ENCODE assay signal across 8 mouse cellular contexts in the genomic region with DNA sequence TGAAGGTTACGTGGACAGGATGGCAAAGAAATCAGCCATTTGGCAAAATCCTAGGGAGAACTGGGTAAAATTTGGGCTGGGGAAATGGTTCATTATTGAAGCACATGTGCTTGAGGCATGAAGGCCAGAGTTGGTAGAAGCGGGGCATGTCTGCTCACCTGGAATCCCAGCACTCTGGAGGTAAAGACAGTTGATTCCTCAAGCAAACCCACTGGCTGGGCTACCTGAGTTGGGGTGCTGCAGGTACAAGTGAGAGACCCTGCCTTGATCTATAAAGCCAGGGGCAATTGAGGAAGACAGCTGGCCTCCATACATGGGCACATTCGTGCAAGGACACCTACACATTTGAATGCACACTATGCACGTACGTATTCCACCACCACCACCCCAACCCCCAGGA. TPM values are rescaled to one million over a fixed set of nuclear protein-coding genes. Genes with fewer than 3 reads are reported as not detected.
A peak's percentile ranks its signal among the peaks of the same experiment; 100 is the strongest.
DNase-seq lines count a peak whose midpoint lies in the region; ATAC-seq and TF ChIP-seq lines count a peak whose summit lies in the region.

No protein-coding gene starts in this region.

- peaks cover 27% of the 10 kb centered on the region for H3K4me1 ChIP-seq in heart, embryonic 13.5 days
- peaks cover 1 to 13% of the 10 kb centered on the region in 2 experiments; a peak in 3 of 4 replicates for H3K4me1 ChIP-seq in ES-E14 (ENCODE audit: control insufficient read depth in 2 of 2, insufficient read depth in 2 of 2, low read length in 2 of 2, poor library complexity in 1 of 2)
- H3K4me1 ChIP-seq in forebrain, embryonic 14.5 days (ENCODE audit: control insufficient read depth, insufficient read depth, low read length), result no peaks in the 10 kb centered on the region; the same call in 1 of the 2 replicates
- peaks cover 9% of the 10 kb centered on the region for H3K4me1 ChIP-seq in liver, embryonic 11.5 days (replicated peaks; ENCODE audit: control insufficient read depth, insufficient read depth, low read length)

- H3K4me2 ChIP-seq in heart, embryonic 13.5 days, result peak overlapping the region; percentile 79
- H3K4me2 ChIP-seq in forebrain, embryonic 14.5 days (ENCODE audit: low read length), result peak overlapping the region; percentile 66
- peak overlapping the region; percentile 81 for H3K4me2 ChIP-seq in liver, embryonic 11.5 days

- H3K9ac ChIP-seq in heart, embryonic 13.5 days, result peak overlapping the region; percentile 83
- H3K9ac ChIP-seq in ES-E14 (ENCODE audit: insufficient read depth, low read depth, low read length, poor library complexity, severe bottlenecking), result peak overlapping the region; percentile 91; the same call in 1 of the 2 replicates
- no peak overlapping the region for H3K9ac ChIP-seq in forebrain, embryonic 14.5 days (ENCODE audit: low read length)
- no peak overlapping the region for H3K9ac ChIP-seq in liver, embryonic 11.5 days (ENCODE audit: low read depth, low read length)

- no peak for DNase-seq in heart, postnatal 10 days
- no peak for DNase-seq in ES-E14 (ENCODE audit: low read depth, low spot score)
- no peak for DNase-seq in forebrain, embryonic 14.5 days (ENCODE audit: low spot score)
- no peak for DNase-seq in liver, embryonic 11.5 days (ENCODE audit: low spot score)
- no peak for DNase-seq in adipocyte (ENCODE audit: low spot score)
- no peak for DNase-seq in yolk sac, embryonic 10.5 days (ENCODE audit: low spot score)

- 0 out of 2 replicates have a peak, but pooled peaks cover 10% of the 10 kb centered on the region for H3K27me3 ChIP-seq in heart, embryonic 13.5 days (replicated peaks)
- no peaks in the 10 kb centered on the region for H3K27me3 ChIP-seq in forebrain, embryonic 14.5 days (replicated peaks; ENCODE audit: control insufficient read depth, insufficient read depth, low read length)
- H3K27me3 ChIP-seq in liver, embryonic 11.5 days (replicated peaks; ENCODE audit: control insufficient read depth, insufficient read depth, low read length), result no peaks in the 10 kb centered on the region

- no peaks in the 10 kb centered on the region for H3K9me3 ChIP-seq in heart, embryonic 13.5 days
- no peaks in the 10 kb centered on the region for H3K9me3 ChIP-seq in ES-E14 (ENCODE audit: control insufficient read depth, insufficient read depth, low read depth, low read length)
- H3K9me3 ChIP-seq in forebrain, embryonic 14.5 days (replicated peaks; ENCODE audit: control insufficient read depth, low read length), result no peaks in the 10 kb centered on the region
- no peaks in the 10 kb centered on the region for H3K9me3 ChIP-seq in liver, embryonic 11.5 days (ENCODE audit: control insufficient read depth, low read length)

- intact Hi-C loops in heart, postnatal 10 days (cut with DNase I), result no loop called here

- no peak for ATAC-seq in heart, embryonic 13.5 days (ENCODE audit: extremely low read depth, insufficient number of reproducible peaks, low FRiP score, low TSS enrichment)
- no peak for ATAC-seq in forebrain, embryonic 14.5 days
- ATAC-seq in liver, embryonic 11.5 days (replicated peaks; ENCODE audit: low FRiP score), result no peak
- ATAC-seq in granulocyte monocyte progenitor cell, adult 5-6 weeks (replicated peaks; ENCODE audit: poor library complexity, severe bottlenecking), result no peak

- H3K36me3 ChIP-seq in heart, embryonic 13.5 days, result peaks cover 43% of the 10 kb centered on the region
- H3K36me3 ChIP-seq in ES-E14 (ENCODE audit: control insufficient read depth, insufficient read depth, low read length, poor library complexity, severe bottlenecking), result peaks cover 20% of the 10 kb centered on the region
- H3K36me3 ChIP-seq in forebrain, embryonic 14.5 days (ENCODE audit: control insufficient read depth, insufficient read depth, low read length), result peaks cover 28% of the 10 kb centered on the region
- H3K36me3 ChIP-seq in liver, embryonic 11.5 days (ENCODE audit: control insufficient read depth, insufficient read depth, low read length), result 0 out of 2 replicates have a peak, but pooled peaks cover 3% of the 10 kb centered on the region

- no peak overlapping the region for H3K27ac ChIP-seq in heart, embryonic 13.5 days (replicated peaks)
- no peak overlapping the region for H3K27ac ChIP-seq in ES-E14 (ENCODE audit: insufficient read depth, low read depth, low read length, poor library complexity, severe bottlenecking)
- H3K27ac ChIP-seq in forebrain, embryonic 14.5 days (ENCODE audit: low read depth, low read length), result no peak overlapping the region
- H3K27ac ChIP-seq in liver, embryonic 11.5 days (ENCODE audit: low read depth, low read length), result no peak overlapping the region

- WGBS in heart, embryonic 13.5 days, result 91% methylated on average over 5 of the region's 5 CpGs
- WGBS in forebrain, embryonic 14.5 days, result 96% methylated on average over 5 of the region's 5 CpGs
- 89% methylated on average over 5 of the region's 5 CpGs for WGBS in liver, embryonic 11.5 days

- in situ Hi-C loops in ES-E14 (cut with MboI; ENCODE audit: low sequenced_read_pairs in 2 of 2, unreplicated experiment in 2 of 2), result no loop called here

- peak overlapping the region; percentile 80 for H3K4me3 ChIP-seq in heart, embryonic 13.5 days
- peak overlapping the region; percentile 83 to 87 for H3K4me3 ChIP-seq in ES-E14 (ENCODE audit: insufficient read depth in 1 of 2, low read depth in 1 of 2, low read length in 2 of 2, poor library complexity in 1 of 2, severe bottlenecking in 1 of 2)
- H3K4me3 ChIP-seq in forebrain, embryonic 14.5 days (ENCODE audit: low read depth, low read length), result no peak overlapping the region
- H3K4me3 ChIP-seq in liver, embryonic 11.5 days (ENCODE audit: low read depth, low read length), result peak overlapping the region; percentile 64

TF ChIP-seq in ES-E14, 5 proteins besides CTCF, POLR2A, EP300 and RAD21:
- no peak for TF ChIP-seq ZNF384 (IDR thresholded peaks at IDR 0.05; ENCODE audit: low read depth, low read length)
- TF ChIP-seq MAFK (IDR thresholded peaks at IDR 0.05; ENCODE audit: insufficient read depth, low read depth, low read length), result no peak
- TF ChIP-seq CHD2 (IDR thresholded peaks at IDR 0.05; ENCODE audit: low read depth, low read length), result no peak
- TF ChIP-seq ZC3H11A (IDR thresholded peaks at IDR 0.05; ENCODE audit: borderline replicate concordance, low read depth, low read length), result no peak
- no peak for TF ChIP-seq HCFC1 (IDR thresholded peaks at IDR 0.05; ENCODE audit: borderline replicate concordance, insufficient read depth, low read length)

RNA-seq across cellular contexts. Expression of a gene that starts 0.9 kb away (rescaled TPM):
- 49.5 and 57.7 TPM in 2 replicates for polyA plus RNA-seq in heart, embryonic 13.5 days (2015; fragmentation: Nextera tagmentation; extraction: Ambion mirVana)
- 10 to 100 TPM; 52.4 to 52.9 TPM for total RNA-seq in heart, postnatal 10 days (2021)
- 30.0 and 39.3 TPM in 2 replicates for total RNA-seq in ES-E14 (2012; rRNA removed)
- polyA plus RNA-seq in forebrain, embryonic 14.5 days (2014; fragmentation: Nextera tagmentation; extraction: Ambion mirVana), result 29.9 and 36.0 TPM in 2 replicates
- polyA plus RNA-seq in liver, embryonic 11.5 days (2014; fragmentation: Nextera tagmentation; extraction: Ambion mirVana), result 23.3 and 24.8 TPM in 2 replicates
- 36.0 and 41.9 TPM in 2 replicates for total RNA-seq in granulocyte monocyte progenitor cell, adult 5-6 weeks (2014; fragmentation: Nextera tagmentation)
- total RNA-seq in granulocyte monocyte progenitor cell, adult 5-6 weeks (2017), result 35.6 and 39.0 TPM in 2 replicates

RNA-seq across cellular contexts. Expression of a gene that starts 4.4 kb away (rescaled TPM):
- polyA plus RNA-seq in heart, embryonic 13.5 days (2015; fragmentation: Nextera tagmentation; extraction: Ambion mirVana), result not detected in 2 replicates
- not detected for total RNA-seq in heart, postnatal 10 days (2021)
- total RNA-seq in ES-E14 (2012; rRNA removed), result not detected in 2 replicates
- polyA plus RNA-seq in forebrain, embryonic 14.5 days (2014; fragmentation: Nextera tagmentation; extraction: Ambion mirVana), result not detected in 2 replicates
- not detected in 2 replicates for polyA plus RNA-seq in liver, embryonic 11.5 days (2014; fragmentation: Nextera tagmentation; extraction: Ambion mirVana)
- total RNA-seq in granulocyte monocyte progenitor cell, adult 5-6 weeks (2014; fragmentation: Nextera tagmentation), result not detected in 2 replicates
- not detected in 2 replicates for total RNA-seq in granulocyte monocyte progenitor cell, adult 5-6 weeks (2017)

RNA-seq across cellular contexts. Expression of a gene that starts 6.4 kb away (rescaled TPM):
- 5.7 and 5.8 TPM in 2 replicates for polyA plus RNA-seq in heart, embryonic 13.5 days (2015; fragmentation: Nextera tagmentation; extraction: Ambion mirVana)
- 1 to 10 TPM; 3.1 to 6.0 TPM for total RNA-seq in heart, postnatal 10 days (2021)
- total RNA-seq in ES-E14 (2012; rRNA removed), result 1.7 and 2.3 TPM in 2 replicates
- polyA plus RNA-seq in forebrain, embryonic 14.5 days (2014; fragmentation: Nextera tagmentation; extraction: Ambion mirVana), result 0.43 and 0.58 TPM in 2 replicates
- polyA plus RNA-seq in liver, embryonic 11.5 days (2014; fragmentation: Nextera tagmentation; extraction: Ambion mirVana), result 2.3 and 3.1 TPM in 2 replicates
- 18.7 and 26.1 TPM in 2 replicates for total RNA-seq in granulocyte monocyte progenitor cell, adult 5-6 weeks (2014; fragmentation: Nextera tagmentation)
- 14.6 and 22.9 TPM in 2 replicates for total RNA-seq in granulocyte monocyte progenitor cell, adult 5-6 weeks (2017)

RNA-seq across cellular contexts. Expression of a gene that starts 38.7 kb away (rescaled TPM):
- 56.3 and 56.9 TPM in 2 replicates for polyA plus RNA-seq in heart, embryonic 13.5 days (2015; fragmentation: Nextera tagmentation; extraction: Ambion mirVana)
- total RNA-seq in heart, postnatal 10 days (2021), result 100 to 1,000 TPM in 1 of 2 experiments, 10 to 100 TPM in 1; 94.3 to 104 TPM
- total RNA-seq in ES-E14 (2012; rRNA removed), result 96.0 and 116 TPM in 2 replicates
- polyA plus RNA-seq in forebrain, embryonic 14.5 days (2014; fragmentation: Nextera tagmentation; extraction: Ambion mirVana), result 65.1 and 69.7 TPM in 2 replicates
- polyA plus RNA-seq in liver, embryonic 11.5 days (2014; fragmentation: Nextera tagmentation; extraction: Ambion mirVana), result 34.2 and 35.5 TPM in 2 replicates
- 42.3 and 76.3 TPM in 2 replicates for total RNA-seq in granulocyte monocyte progenitor cell, adult 5-6 weeks (2014; fragmentation: Nextera tagmentation)
- total RNA-seq in granulocyte monocyte progenitor cell, adult 5-6 weeks (2017), result 59.8 and 64.6 TPM in 2 replicates

RNA-seq across cellular contexts. Expression of a gene that starts 38.9 kb away (rescaled TPM):
- polyA plus RNA-seq in heart, embryonic 13.5 days (2015; fragmentation: Nextera tagmentation; extraction: Ambion mirVana), result 40.4 and 42.1 TPM in 2 replicates
- total RNA-seq in heart, postnatal 10 days (2021), result 10 to 100 TPM; 17.9 to 20.6 TPM
- total RNA-seq in ES-E14 (2012; rRNA removed), result 170 and 182 TPM in 2 replicates
- polyA plus RNA-seq in forebrain, embryonic 14.5 days (2014; fragmentation: Nextera tagmentation; extraction: Ambion mirVana), result 49.4 and 53.9 TPM in 2 replicates
- 125 and 139 TPM in 2 replicates for polyA plus RNA-seq in liver, embryonic 11.5 days (2014; fragmentation: Nextera tagmentation; extraction: Ambion mirVana)
- 84.1 and 154 TPM in 2 replicates for total RNA-seq in granulocyte monocyte progenitor cell, adult 5-6 weeks (2014; fragmentation: Nextera tagmentation)
- total RNA-seq in granulocyte monocyte progenitor cell, adult 5-6 weeks (2017), result 73.1 and 81.3 TPM in 2 replicates

Comparison
In these comparisons a context has a peak if more than half of its experiments do, and no peak if none do; other contexts are left out.
1. H3K9ac ChIP-seq: peak in heart, embryonic 13.5 days (single experiment) and ES-E14 (single experiment); none in forebrain, embryonic 14.5 days (single experiment) and liver, embryonic 11.5 days (single experiment).
2. Peak in every context shown above with its lines, with median percentiles within 50 percentile points of each other: H3K4me2 ChIP-seq.